In genomic region chr1:132299744-132300143, GRCm38 (mm10) we compare ENCODE assay signal across 11 mouse cellular contexts. TPM values are rescaled to one million over a fixed set of nuclear protein-coding genes. Genes with fewer than 3 reads are reported as not detected.
DNase-seq lines count a peak whose midpoint lies in the region; ATAC-seq and TF ChIP-seq lines count a peak whose summit lies in the region.
"Had no signal": no experiment of that assay in that cellular context is flagged by ENCODE, and none has a peak within 500 bp of the region (broad histone marks: within the 10 kb centered on the region; RNA-seq: fewer than 3 reads in every experiment).

No protein-coding gene starts in this region.

- H3K36me3 ChIP-seq in liver, adult 2 months (ENCODE audit: control insufficient read depth, insufficient read depth, low read length): no peaks in the 10 kb centered on the region
- no peaks in the 10 kb centered on the region for H3K36me3 ChIP-seq in liver, embryonic 12.5 days
- H3K36me3 ChIP-seq in heart, postnatal 0 days (replicated peaks; ENCODE audit: control insufficient read depth, insufficient read depth, low read length): no peaks in the 10 kb centered on the region
- no peaks in the 10 kb centered on the region for H3K36me3 ChIP-seq in myocyte (ENCODE audit: control insufficient read depth, insufficient read depth)

- H3K27ac ChIP-seq in liver, adult 2 months (replicated peaks; ENCODE audit: insufficient read depth, low read depth, low read length): no peak overlapping the region
- H3K27ac ChIP-seq in liver, embryonic 12.5 days: no peak overlapping the region
- H3K27ac ChIP-seq in heart, postnatal 0 days (ENCODE audit: low read depth): no peak overlapping the region
- H3K27ac ChIP-seq: liver, embryonic 14.5 days had no signal

- TF ChIP-seq POLR2A in liver, adult 2 months (IDR thresholded peaks at IDR 0.05; ENCODE audit: extremely low read depth, insufficient read depth, low read length): no peak
- no peak for TF ChIP-seq POLR2A in myocyte (IDR thresholded peaks at IDR 0.05; ENCODE audit: insufficient read length, low read depth)

- no peak overlapping the region for H3K4me2 ChIP-seq in liver, embryonic 12.5 days
- H3K4me2 ChIP-seq in heart, postnatal 0 days (ENCODE audit: low read depth, low read length): peak overlapping the region; percentile 93; the same call in 1 of the 2 replicates
- peak overlapping the region; percentile 83 for H3K4me2 ChIP-seq in myocyte (ENCODE audit: low read depth)

- DNase-seq in adrenal gland, adult 18-20 months (ENCODE audit: low spot score in 2 of 2): peak; percentile 57 to 60
- DNase-seq in adrenal gland, adult 8-10 months: no peak
- DNase-seq in liver, adult 2 months (ENCODE audit: extremely low read depth, low read depth, low spot score): peak; percentile 73
- no peak for DNase-seq in heart, postnatal 0 days (ENCODE audit: low spot score)
- no peak for DNase-seq in right cerebral cortex, adult 2 months (ENCODE audit: low spot score in 2 of 2)
- DNase-seq: thymus, adult 18-20 months had no signal

- no peak overlapping the region for H3K9ac ChIP-seq in liver, adult 2 months (ENCODE audit: low read depth, low read length)
- no peak overlapping the region for H3K9ac ChIP-seq in liver, embryonic 12.5 days
- no peak overlapping the region for H3K9ac ChIP-seq in heart, postnatal 0 days (replicated peaks; ENCODE audit: low read depth, low read length)
- H3K9ac ChIP-seq: liver, embryonic 14.5 days had no signal

- no peak overlapping the region for H3K4me3 ChIP-seq in liver, adult 2 months (ENCODE audit: insufficient read depth, low read depth, low read length)
- no peak overlapping the region for H3K4me3 ChIP-seq in liver, embryonic 12.5 days
- H3K4me3 ChIP-seq in heart, postnatal 0 days (ENCODE audit: low read depth, low read length): no peak overlapping the region
- peak overlapping the region; percentile 33 for H3K4me3 ChIP-seq in myocyte
- H3K4me3 ChIP-seq: erythroblast, embryonic 14.5 days had no signal

- TF ChIP-seq EP300 in heart, postnatal 0 days (IDR thresholded peaks at IDR 0.05; ENCODE audit: low read depth): no peak

- 49% methylated on average over 5 of the region's 5 CpGs for WGBS in liver, adult 2 months
- WGBS in liver, embryonic 12.5 days (ENCODE audit: insufficient replicate concordance): 67% methylated on average over 5 of the region's 5 CpGs
- WGBS in heart, postnatal 0 days: 74% methylated on average over 5 of the region's 5 CpGs

- H3ac ChIP-seq in myocyte (ENCODE audit: control insufficient read depth, insufficient read length): peak overlapping the region; percentile 48

- ATAC-seq in liver, embryonic 12.5 days: no peak
- no peak for ATAC-seq in heart, postnatal 0 days (ENCODE audit: insufficient read depth, low read depth)
- ATAC-seq in erythroblast, adult 5-6 weeks (replicated peaks; ENCODE audit: low FRiP score, poor library complexity, severe bottlenecking): no peak

- no peaks in the 10 kb centered on the region for H3K27me3 ChIP-seq in liver, adult 2 months (ENCODE audit: control insufficient read depth, insufficient read depth, low read length)
- H3K27me3 ChIP-seq in liver, embryonic 12.5 days (replicated peaks): peaks cover 97% of the 10 kb centered on the region
- peaks cover 30% of the 10 kb centered on the region for H3K27me3 ChIP-seq in heart, postnatal 0 days (ENCODE audit: control insufficient read depth, insufficient read depth, low read length)
- H3K27me3 ChIP-seq in myocyte (ENCODE audit: control insufficient read depth, insufficient read depth, insufficient read length): no peaks in the 10 kb centered on the region

- no peak for TF ChIP-seq CTCF in liver, adult 2 months (IDR thresholded peaks at IDR 0.05; ENCODE audit: low read depth, low read length)
- no peak for TF ChIP-seq CTCF in heart, postnatal 0 days (IDR thresholded peaks at IDR 0.05; ENCODE audit: low read depth)

- H3K9me3 ChIP-seq in liver, embryonic 12.5 days (replicated peaks): no peaks in the 10 kb centered on the region
- no peaks in the 10 kb centered on the region for H3K9me3 ChIP-seq in heart, postnatal 0 days (replicated peaks; ENCODE audit: control insufficient read depth, low read length)

- peaks cover 11% of the 10 kb centered on the region for H3K4me1 ChIP-seq in liver, adult 2 months (ENCODE audit: control insufficient read depth, insufficient read depth, low read length)
- H3K4me1 ChIP-seq in liver, embryonic 12.5 days: peaks cover 10% of the 10 kb centered on the region
- peaks cover 16% of the 10 kb centered on the region for H3K4me1 ChIP-seq in heart, postnatal 0 days (ENCODE audit: control insufficient read depth, insufficient read depth)

- no peaks in the 10 kb centered on the region for H3K79me2 ChIP-seq in liver, adult 2 months (ENCODE audit: control insufficient read depth, insufficient read depth, low read length)
- H3K79me2 ChIP-seq in myocyte (ENCODE audit: control insufficient read depth, insufficient read depth): no peaks in the 10 kb centered on the region

TF ChIP-seq in myocyte, 11 proteins besides CTCF, POLR2A, EP300 and RAD21:
- TF ChIP-seq TCF12 (IDR thresholded peaks at IDR 0.05; ENCODE audit: insufficient read depth, poor library complexity, severe bottlenecking): no peak
- TF ChIP-seq REST (IDR thresholded peaks at IDR 0.05; ENCODE audit: insufficient read depth, insufficient read length): no peak
- no peak for TF ChIP-seq USF1 (IDR thresholded peaks at IDR 0.05; ENCODE audit: low read depth)
- no peak for TF ChIP-seq E2F4 (IDR thresholded peaks at IDR 0.05; ENCODE audit: insufficient read depth)
- TF ChIP-seq MYOG (IDR thresholded peaks at IDR 0.05; ENCODE audit: control insufficient read depth in 1 of 3, insufficient read depth in 1 of 3, insufficient read length in 2 of 3, low read depth in 2 of 3): no peak
- no peak for TF ChIP-seq TCF3 (IDR thresholded peaks at IDR 0.05; ENCODE audit: insufficient read length, low read depth)
- TF ChIP-seq CEBPB (IDR thresholded peaks at IDR 0.05; ENCODE audit: insufficient read depth, poor library complexity, severe bottlenecking): no peak
- TF ChIP-seq SRF (IDR thresholded peaks at IDR 0.05; ENCODE audit: control insufficient read depth, insufficient read length, low read depth): no peak
- no peak for TF ChIP-seq MAX (IDR thresholded peaks at IDR 0.05; ENCODE audit: low read depth)
- TF ChIP-seq POLR2AphosphoS2 (IDR thresholded peaks at IDR 0.05; ENCODE audit: insufficient read length, low read depth): no peak

RNA-seq across cellular contexts. Expression of gene Klhdc8a, which starts 1.3 kb away (rescaled TPM):
- total RNA-seq in adrenal gland, adult 18-20 months (2021): 100 to 1,000 TPM; 114 to 144 TPM
- 100 to 1,000 TPM; 161 to 353 (median 258) TPM for total RNA-seq in adrenal gland, adult 8-10 months (2022)
- total RNA-seq in liver, adult 2 months (2014; rRNA removed): 0.18 and 0.81 TPM in 2 replicates
- 1.2 and 1.4 TPM in 2 replicates for polyA plus RNA-seq in liver, adult 2 months (2012; rRNA removed)
- 0.06 and 0.07 TPM in 2 replicates for polyA plus RNA-seq in liver, embryonic 12.5 days (2016; fragmentation: Nextera tagmentation; extraction: Ambion mirVana)
- 0.12 and 2.3 TPM in 2 replicates for total RNA-seq in heart, postnatal 0 days (2014; rRNA removed; ENCODE audit: low replicate concordance)
- 0.68 and 0.95 TPM in 2 replicates for polyA plus RNA-seq in heart, postnatal 0 days (2015; fragmentation: Nextera tagmentation; extraction: Ambion mirVana)
- 12.4 TPM for polyA plus RNA-seq in myocyte (2012; fragmentation: generic; extraction: Trizol)
- not detected in 2 replicates for total RNA-seq in erythroblast, adult 5-6 weeks (2015; ENCODE audit: low replicate concordance)
- not detected in 2 replicates for total RNA-seq in erythroblast, adult 5-6 weeks (2017; ENCODE audit: low replicate concordance)
- polyA plus RNA-seq: erythroblast, embryonic 14.5 days had no signal

RNA-seq across cellular contexts. Expression of gene Nuak2, which starts 16.2 kb away (rescaled TPM):
- total RNA-seq in adrenal gland, adult 18-20 months (2021): 1 to 10 TPM; 4.6 to 6.9 TPM
- 10 to 100 TPM in 1 of 4 experiments, 1 to 10 TPM in 3; 3.8 to 11.9 (median 5.2) TPM for total RNA-seq in adrenal gland, adult 8-10 months (2022)
- total RNA-seq in liver, adult 2 months (2014; rRNA removed): 3.8 and 4.8 TPM in 2 replicates
- polyA plus RNA-seq in liver, adult 2 months (2012; rRNA removed): 6.4 and 8.0 TPM in 2 replicates
- polyA plus RNA-seq in liver, embryonic 12.5 days (2016; fragmentation: Nextera tagmentation; extraction: Ambion mirVana): 1.3 and 1.7 TPM in 2 replicates
- total RNA-seq in heart, postnatal 0 days (2014; rRNA removed; ENCODE audit: low replicate concordance): 0.76 and 2.6 TPM in 2 replicates
- polyA plus RNA-seq in heart, postnatal 0 days (2015; fragmentation: Nextera tagmentation; extraction: Ambion mirVana): 2.0 and 2.2 TPM in 2 replicates
- polyA plus RNA-seq in myocyte (2012; fragmentation: generic; extraction: Trizol): 6.0 TPM
- 4.4 and 7.7 TPM in 2 replicates for total RNA-seq in erythroblast, adult 5-6 weeks (2015; ENCODE audit: low replicate concordance)
- total RNA-seq in erythroblast, adult 5-6 weeks (2017; ENCODE audit: low replicate concordance): 1.8 and 3.7 TPM in 2 replicates
- polyA plus RNA-seq: erythroblast, embryonic 14.5 days had no signal

Comparison
In these comparisons a context has a peak if more than half of its experiments do, and no peak if none do; other contexts are left out.
1. DNase-seq: peak in adrenal gland, adult 18-20 months (2 of 2) and liver, adult 2 months (single experiment); none in adrenal gland, adult 8-10 months (single experiment), heart, postnatal 0 days (single experiment) and right cerebral cortex, adult 2 months (0 of 2).
2. RNA of gene Klhdc8a, which starts 1.3 kb away (total RNA-seq): 161 to 353 TPM in adrenal gland, adult 8-10 months and 114 to 144 TPM in adrenal gland, adult 18-20 months; 0.12 to 2.3 TPM in heart, postnatal 0 days, 0.18 to 0.81 TPM in liver, adult 2 months and not detected in erythroblast, adult 5-6 weeks; every median in the first group is over 10 times any median in the second.